Mouse (Mus musculus) brain, embryonic 14.5 days (tissue): ENCODE measurements around the gene Knstrn. TPM values are rescaled to one million over a fixed set of nuclear protein-coding genes. Genes with fewer than 3 reads are reported as not detected.

Experiments
- DNase-seq: peaks from one replicate; pipeline ENCODE4 v3.0.0-alpha.2; 2011; ENCODE audit warnings: low read depth
- CTCF ChIP-seq: fragments of 200-500 bp; IDR thresholded peaks from 2 replicates; pipeline ENCODE4 v1.5.1; 2012; ENCODE audit warnings: inconsistent platforms, mild to moderate bottlenecking, moderate library complexity, borderline replicate concordance; ENCODE audit not compliant: insufficient read depth, insufficient read length; ENCODE audit errors: extremely low read depth
- POLR2A ChIP-seq: fragments of 200-500 bp; IDR thresholded peaks from 2 replicates; pipeline ENCODE4 v1.6.1; 2012; ENCODE audit warnings: mild to moderate bottlenecking, inconsistent platforms, borderline replicate concordance; ENCODE audit not compliant: poor library complexity, insufficient read depth, insufficient read length, severe bottlenecking; ENCODE audit errors: extremely low read depth
- polyA plus RNA-seq: library from polyadenylated mRNA; depleted of rRNA; stranded (reverse); fragments of >200 nt; gene quantifications from 2 replicates; pipeline ENCODE4 v1.2.3, GENCODE M21; 2012

Gene Knstrn
- polyA plus RNA-seq, 1 experiment, result 24.4 TPM

- peak; percentile 98 for DNase-seq
- TF ChIP-seq CTCF (peak; percentile 29; the same call in 1 of the 2 replicates), POLR2A (peak; percentile 53; the same call in 1 of the 2 replicates)
Measured at GRCm38 (mm10) chr2:118779504-118780480, 34.0 kb upstream of the Knstrn start, which contains the start of gene Disp2. Gene Disp2 (plus strand): TSS chr2:118779719.

GRCm38 (mm10) chr2:118781115-118781514, 32.7 kb upstream of the Knstrn start:
- no peak for TF ChIP-seq CTCF
- TF ChIP-seq POLR2A, result no peak
- no peak for DNase-seq

- no peak for DNase-seq
- TF ChIP-seq CTCF (no peak), POLR2A (no peak)
Measured at GRCm38 (mm10) chr2:118782303-118782702, 31.5 kb upstream of the Knstrn start.

GRCm38 (mm10) chr2:118783093-118783492, 30.7 kb upstream of the Knstrn start:
- TF ChIP-seq CTCF (no peak), POLR2A (no peak)
- no peak for DNase-seq

GRCm38 (mm10) chr2:118783663-118784062, 30.1 kb upstream of the Knstrn start:
- DNase-seq, result no peak
- TF ChIP-seq POLR2A (no peak), CTCF (no peak)

GRCm38 (mm10) chr2:118786525-118786924, 27.3 kb upstream of the Knstrn start:
- DNase-seq, result no peak
- TF ChIP-seq POLR2A (no peak), CTCF (no peak)

- no peak for TF ChIP-seq CTCF
- TF ChIP-seq POLR2A, result no peak
- DNase-seq, result peak; percentile 69
Measured at GRCm38 (mm10) chr2:118789501-118789900, 24.3 kb upstream of the Knstrn start.

- TF ChIP-seq CTCF (no peak), POLR2A (no peak)
- DNase-seq, result no peak
Measured at GRCm38 (mm10) chr2:118790221-118790550, 23.6 kb upstream of the Knstrn start.

- TF ChIP-seq POLR2A, result no peak
- TF ChIP-seq CTCF, result peak; percentile 66
- peak; percentile 71 for DNase-seq
Measured at GRCm38 (mm10) chr2:118790551-118791525, 23.0 kb upstream of the Knstrn start.

GRCm38 (mm10) chr2:118791591-118792258, 22.1 kb upstream of the Knstrn start:
- no peak for TF ChIP-seq POLR2A
- DNase-seq, result no peak

- TF ChIP-seq POLR2A (no peak), CTCF (no peak)
- DNase-seq, result no peak
Measured at GRCm38 (mm10) chr2:118792259-118792613, 21.6 kb upstream of the Knstrn start.
